Mouse (Mus musculus) layer of hippocampus, adult 2 months (tissue): Measurements from ENCODE around the gene Pik3c2a. TPM values are rescaled to one million over a fixed set of nuclear protein-coding genes. Genes with fewer than 3 reads are reported as not detected.

Source experiments
- DNase-seq, 2 experiments: peaks; one replicate each; pipeline ENCODE4 v3.0.0; 2022; ENCODE audit warnings: low spot score in 2 of 2
- H3K27ac ChIP-seq: fragments of 200-600 bp; 2 replicates; pipeline ENCODE4 v1.8.1; 2022
- H3K4me3 ChIP-seq: fragments of 200-600 bp; 2 replicates; pipeline ENCODE4 v1.8.1; 2022; ENCODE audit warnings: mild to moderate bottlenecking
- CTCF ChIP-seq: fragments of 200-600 bp; conservative IDR thresholded peaks from 2 replicates; pipeline ENCODE4 v1.8.1; 2022; ENCODE audit warnings: antibody characterized with exemption, mild to moderate bottlenecking, moderate library complexity
- total RNA-seq, 2 experiments: library from RNA; stranded (reverse); gene quantifications; 2 replicates each; pipeline ENCODE4 v1.2.3; 2021

The Pik3c2a gene
- total RNA-seq, 2 experiments from 2014 or later = 28.9 to 31.0 TPM

DNA sequence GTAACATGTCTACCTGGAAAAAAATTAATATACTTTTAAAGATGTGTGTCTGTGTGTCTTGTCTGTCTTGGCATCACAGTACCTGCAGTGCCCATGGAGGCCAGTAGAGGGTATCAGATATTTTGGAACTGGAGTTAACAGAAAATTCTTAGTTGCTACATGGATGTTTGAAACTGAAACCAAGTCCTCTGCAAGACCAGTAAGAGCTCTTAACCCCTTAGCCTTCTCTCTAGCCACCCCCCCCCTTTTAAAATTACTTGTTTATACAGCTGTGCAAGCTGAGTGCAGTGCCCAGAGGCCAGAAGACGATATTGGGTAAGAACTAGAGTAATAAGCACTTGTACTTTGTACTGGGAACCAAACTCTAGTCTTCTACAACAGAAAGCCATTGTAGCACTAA is 107.0 kb downstream of the Pik3c2a start:
- peak; percentile 29 to 33 for DNase-seq
- no peak overlapping the region for H3K4me3 ChIP-seq
- H3K27ac ChIP-seq = no peak overlapping the region
- TF ChIP-seq CTCF = peak; percentile 82

DNA sequence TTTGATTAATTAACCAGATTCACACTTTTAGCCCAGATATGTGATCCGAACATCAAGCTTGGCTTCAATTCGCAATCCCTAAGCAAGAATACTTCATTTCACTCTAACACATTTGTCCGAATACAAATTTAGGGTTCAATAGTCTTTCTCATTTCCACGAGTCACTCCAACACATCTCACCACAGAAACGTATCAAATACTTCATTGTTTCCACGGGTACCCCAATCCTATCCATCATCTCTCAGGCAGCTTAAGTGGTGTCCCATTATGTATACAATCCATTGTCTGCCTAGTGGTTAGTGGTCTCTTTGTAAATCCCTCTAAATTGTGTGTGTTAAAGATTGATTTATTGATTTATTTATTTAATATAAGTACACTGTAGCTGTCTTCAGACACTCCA is 108.1 kb downstream of the Pik3c2a start:
- Histone ChIP-seq H3K27ac (no peak overlapping the region; the same call in 1 of the 2 replicates), H3K4me3 (peak overlapping the region; percentile 97; the same call in 1 of the 2 replicates)
- TF ChIP-seq CTCF = no peak
- no peak for DNase-seq

DNA sequence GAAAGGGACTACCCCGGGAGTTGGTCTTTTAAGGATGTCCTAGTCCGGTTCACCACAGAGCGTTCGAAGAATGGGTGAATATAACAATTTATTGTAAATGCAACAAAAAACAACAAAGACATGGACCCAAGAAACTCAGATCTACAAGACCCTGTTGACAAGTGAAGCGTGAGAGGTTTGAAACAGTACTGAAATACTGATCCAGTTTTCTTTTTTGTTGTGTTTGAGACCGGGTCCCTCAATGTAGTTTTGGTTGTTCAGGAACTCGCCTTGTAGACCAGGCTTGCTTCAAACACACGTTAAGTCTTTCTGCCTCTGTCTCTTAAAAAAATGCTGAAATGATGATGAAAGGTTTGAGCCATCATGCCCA is 108.6 kb downstream of the Pik3c2a start:
- Histone ChIP-seq H3K4me3 (peak overlapping the region; percentile 97), H3K27ac (peak overlapping the region; percentile 96)
- no peak for TF ChIP-seq CTCF
- DNase-seq = no peak

DNA sequence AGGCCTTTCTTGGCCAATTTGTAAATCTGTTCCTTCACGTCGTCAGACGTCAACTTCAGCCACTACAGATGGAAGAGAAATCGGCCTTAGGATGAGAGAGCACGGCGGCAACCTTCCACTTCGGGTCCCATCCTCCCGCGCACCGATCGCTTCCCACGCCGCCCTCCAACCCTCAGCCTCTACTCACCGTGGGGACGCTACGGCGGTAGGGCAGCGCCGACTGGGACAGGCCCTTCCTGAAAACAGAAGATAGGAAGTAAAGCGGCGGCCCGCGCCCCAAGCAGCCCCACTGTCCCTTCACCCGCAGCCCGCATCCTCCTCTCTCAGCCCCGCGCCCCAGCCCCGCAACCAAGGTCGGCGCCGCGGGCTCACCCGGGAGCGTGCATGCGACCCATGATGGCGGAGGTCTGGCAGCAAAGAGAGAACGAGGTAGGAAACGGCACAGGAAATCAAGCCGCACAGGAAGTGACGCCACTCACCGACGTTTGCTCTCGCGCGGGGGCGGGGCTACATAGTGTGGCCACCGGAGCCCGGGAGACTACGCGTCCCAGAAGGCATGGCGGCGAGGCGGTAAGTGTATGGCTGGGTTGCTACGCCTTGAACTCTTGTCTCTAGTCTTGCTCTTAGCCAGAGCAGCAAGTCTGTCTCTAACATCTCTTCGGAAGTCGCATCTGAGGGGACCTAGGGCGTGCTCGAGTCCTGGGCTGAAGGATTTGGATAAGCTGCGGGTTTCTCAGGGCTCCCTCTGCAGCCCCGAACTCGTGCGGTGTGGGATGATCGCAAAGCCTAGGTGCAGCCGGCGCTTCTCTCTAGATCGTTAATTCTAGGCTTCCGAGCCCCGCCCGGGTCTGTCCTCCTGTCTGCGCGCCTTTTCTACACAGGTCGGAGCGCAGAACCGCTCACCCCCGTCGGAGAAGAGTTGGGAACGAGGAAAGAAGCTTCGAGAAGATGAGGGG is 109.3 kb downstream of the Pik3c2a start, which contains the start of gene Rps13:
Rps13 (minus strand) TSS at position 483 of the 956 bp plus-strand sequence.
- Histone ChIP-seq H3K27ac (peak within 1 kb of the TSS; percentile 96), H3K4me3 (peak within 1 kb of the TSS; percentile 97)
- no peak for TF ChIP-seq CTCF
- peak; percentile 98 for DNase-seq

DNA sequence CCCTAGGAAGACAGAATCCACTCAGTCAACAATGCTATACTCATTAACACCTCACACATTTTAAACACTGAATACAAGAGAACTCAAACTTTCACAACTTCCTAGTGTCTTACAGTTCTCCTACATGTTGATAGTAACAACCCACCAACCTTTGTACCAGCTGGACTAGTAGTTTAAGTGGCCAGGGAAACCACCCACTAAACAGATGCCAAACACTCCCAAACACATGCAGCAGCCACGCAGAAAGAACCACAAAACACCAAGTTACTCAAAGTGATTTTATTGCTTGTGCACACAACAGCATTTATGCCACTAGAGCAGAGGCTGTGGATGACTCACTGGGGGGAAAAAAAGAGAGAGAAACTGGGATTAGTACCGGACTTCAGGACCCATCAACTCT is 112.0 kb downstream of the Pik3c2a start:
- Histone ChIP-seq H3K4me3 (no peak overlapping the region), H3K27ac (no peak overlapping the region)
- TF ChIP-seq CTCF = no peak
- no peak for DNase-seq

DNA sequence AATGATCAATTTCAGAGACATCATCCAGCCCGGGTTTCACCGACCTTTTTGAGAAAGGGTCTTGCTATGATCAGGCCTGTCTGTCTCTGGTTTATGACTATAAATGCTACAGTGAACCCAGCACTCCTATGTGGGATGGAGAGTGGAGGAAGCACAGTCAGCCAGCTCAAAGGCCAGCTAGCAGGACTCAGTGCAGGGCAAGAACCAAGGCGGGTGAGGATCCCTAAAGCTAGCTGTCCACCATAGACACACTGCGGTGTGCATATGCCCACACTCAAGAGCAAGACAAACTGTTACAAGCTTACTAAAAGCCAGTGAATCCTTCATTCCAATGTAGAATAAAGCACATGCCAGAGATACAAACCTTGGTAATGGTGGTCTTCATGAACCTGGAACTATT is 113.4 kb downstream of the Pik3c2a start:
- H3K4me3 ChIP-seq = no peak overlapping the region
- no peak for DNase-seq
- no peak for TF ChIP-seq CTCF
- no peak overlapping the region for H3K27ac ChIP-seq

DNA sequence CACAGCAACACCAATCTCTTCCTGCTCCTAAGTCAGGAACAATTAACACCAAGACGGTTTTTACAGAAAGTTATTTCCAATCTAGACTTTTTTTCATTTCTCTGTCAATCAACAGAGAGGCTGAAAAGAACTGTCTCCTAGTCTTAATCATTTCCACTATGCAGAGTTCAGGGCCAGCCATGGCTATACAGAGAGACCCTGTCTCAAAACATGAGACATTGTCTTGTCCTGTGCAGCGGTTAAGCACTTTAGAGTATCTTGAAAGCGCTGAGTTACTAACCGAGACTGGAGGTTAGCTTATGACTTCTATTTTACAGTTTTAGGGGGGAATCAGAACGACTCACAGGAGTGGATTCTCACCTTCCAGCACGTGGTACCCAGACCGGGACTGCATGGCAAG is 114.5 kb downstream of the Pik3c2a start:
- DNase-seq = no peak
- Histone ChIP-seq H3K4me3 (no peak overlapping the region), H3K27ac (no peak overlapping the region)
- no peak for TF ChIP-seq CTCF

DNA sequence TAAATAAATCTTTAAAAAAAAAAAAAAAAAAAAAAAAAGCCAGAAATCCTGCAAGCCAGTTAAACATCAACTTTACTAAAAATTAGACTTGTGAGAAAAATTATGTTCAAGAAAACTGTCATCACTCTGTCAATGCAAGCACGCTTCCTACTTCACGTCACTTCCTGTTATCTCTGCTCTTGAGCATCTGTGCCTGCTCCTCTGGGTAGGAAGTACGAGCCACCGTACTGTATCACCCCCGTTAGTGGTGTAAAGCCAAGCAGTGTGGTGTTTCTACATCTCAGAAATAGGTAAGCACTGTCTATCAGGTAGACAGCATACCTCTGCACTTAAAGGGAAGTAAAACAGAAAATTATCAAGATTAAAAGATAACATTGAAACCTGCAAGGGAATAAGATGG is 115.3 kb downstream of the Pik3c2a start:
- Histone ChIP-seq H3K27ac (no peak overlapping the region), H3K4me3 (no peak overlapping the region)
- TF ChIP-seq CTCF = no peak
- no peak for DNase-seq

DNA sequence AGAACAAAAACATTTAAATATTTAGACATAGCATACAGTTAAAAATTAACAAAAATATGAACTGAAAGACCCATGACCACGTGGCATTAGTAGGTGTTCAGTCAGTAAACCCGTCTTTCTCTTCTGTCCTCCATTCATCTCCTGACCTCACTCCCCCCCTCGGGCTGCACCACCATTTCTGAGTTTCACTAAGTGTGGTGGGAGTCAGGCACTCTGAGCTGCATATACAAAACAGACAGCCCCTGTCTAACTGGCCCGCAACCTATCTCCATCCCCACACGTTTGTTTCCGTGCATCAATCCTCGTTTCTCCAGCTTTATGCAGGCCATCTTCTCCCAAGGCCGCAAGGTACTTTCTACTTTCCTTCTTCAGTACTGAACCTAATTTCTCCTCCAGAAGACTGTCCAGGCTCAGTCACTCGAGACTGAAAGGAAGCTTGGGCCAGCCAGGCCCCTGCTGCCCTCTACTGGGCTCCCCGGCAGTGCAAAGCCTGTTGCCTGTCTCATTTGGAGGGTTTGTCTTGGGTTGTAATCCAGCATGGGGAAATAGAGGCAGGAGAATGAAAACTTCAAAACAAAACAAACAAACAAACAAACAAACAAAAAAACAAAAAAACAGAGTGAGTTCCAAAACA is 119.8 kb downstream of the Pik3c2a start:
- DNase-seq = peak; percentile 46 to 61
- TF ChIP-seq CTCF = peak; percentile 91
- Histone ChIP-seq H3K27ac (no peak overlapping the region), H3K4me3 (no peak overlapping the region)

DNA sequence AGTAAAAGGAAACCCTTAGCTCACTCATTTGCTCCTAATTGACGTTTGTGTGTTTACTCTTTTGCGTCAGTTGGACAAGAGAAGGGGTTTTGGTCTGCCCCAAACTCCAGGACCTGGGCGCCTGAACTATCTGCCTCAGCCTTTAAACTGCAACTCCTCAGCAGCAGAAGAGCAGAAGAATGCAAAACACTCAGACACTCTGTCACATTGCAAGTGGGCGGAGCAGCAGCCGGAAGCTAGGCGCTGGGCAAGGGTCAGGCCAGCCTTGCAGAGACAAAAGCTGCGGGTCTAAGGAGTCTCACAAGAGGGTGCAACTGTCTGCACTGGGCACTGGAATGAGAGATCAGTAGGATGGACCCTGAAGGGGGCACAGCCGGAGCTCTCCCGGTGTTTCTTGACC is 133.8 kb downstream of the Pik3c2a start:
- no peak for DNase-seq
- Histone ChIP-seq H3K27ac (no peak overlapping the region), H3K4me3 (no peak overlapping the region)
- TF ChIP-seq CTCF = no peak

DNA sequence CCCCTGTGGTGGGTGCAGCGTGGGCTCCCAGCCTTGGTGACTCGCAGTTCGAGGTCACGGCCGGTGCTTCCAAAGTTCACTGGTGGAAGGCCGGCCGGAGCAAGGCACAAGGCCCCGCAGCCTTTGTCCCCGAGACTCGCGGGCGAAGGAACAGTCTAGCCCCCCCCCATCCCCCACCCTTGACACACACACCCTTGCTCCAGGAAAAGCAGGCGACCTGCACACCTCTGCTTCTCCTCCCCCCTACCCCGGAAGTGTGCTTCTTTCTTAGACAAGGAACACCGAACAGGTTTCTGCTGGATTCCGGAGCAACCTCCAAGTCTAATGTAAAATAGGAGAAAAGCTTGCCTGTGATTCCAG is 134.6 kb downstream of the Pik3c2a start:
- no peak overlapping the region for H3K27ac ChIP-seq
- TF ChIP-seq CTCF = no peak
- DNase-seq = no peak
- peak overlapping the region; percentile 59 for H3K4me3 ChIP-seq

DNA sequence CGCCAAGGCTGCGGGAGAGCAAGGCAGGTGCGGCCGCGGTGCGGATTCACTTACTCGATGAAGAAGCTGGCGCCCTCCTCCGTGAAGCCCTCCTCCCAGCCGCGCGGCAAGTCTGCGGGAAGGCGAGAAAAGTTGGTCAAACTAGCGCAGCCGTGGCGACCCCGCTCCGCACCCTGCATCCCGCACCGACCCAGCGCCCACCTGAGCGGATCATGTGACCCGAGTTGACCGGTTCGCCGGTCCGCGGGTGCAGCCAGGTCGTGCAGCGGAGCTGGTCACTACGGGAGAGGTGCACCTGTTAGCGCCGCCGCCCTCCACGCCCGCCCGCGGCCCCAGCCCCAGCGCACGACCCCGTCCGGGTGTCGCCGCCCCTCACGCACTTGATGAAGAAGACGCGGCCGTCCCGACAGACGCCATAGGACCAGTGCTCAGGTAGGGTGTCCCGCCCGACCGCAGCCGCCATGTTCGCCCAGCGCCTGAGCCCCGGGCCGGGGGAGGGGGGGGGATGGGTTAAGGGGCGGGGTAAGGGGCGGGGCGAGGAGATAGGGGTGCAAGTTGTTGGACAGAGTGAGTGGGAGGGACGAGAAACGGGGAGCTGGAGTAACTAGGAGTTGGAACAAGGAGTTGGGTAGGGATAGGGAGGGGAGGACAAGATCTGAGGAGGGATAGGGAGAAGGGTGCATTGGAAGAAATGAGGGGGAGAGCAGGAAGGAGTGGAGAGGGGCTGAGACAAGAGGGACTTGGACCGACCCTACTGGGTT is 135.2 kb downstream of the Pik3c2a start, which contains the start of gene Plekha7:
Plekha7 (minus strand) TSS at position 506 of the 761 bp plus-strand sequence.
- DNase-seq = no peak
- Histone ChIP-seq H3K4me3 (peak within 1 kb of the TSS; percentile 59), H3K27ac (peak within 1 kb of the TSS; percentile 32; the same call in 1 of the 2 replicates)
- TF ChIP-seq CTCF = no peak
